Mouse (Mus musculus): ENCODE measurements around the gene Tshz2. TPM values are rescaled to one million over a fixed set of nuclear protein-coding genes. Genes with fewer than 3 reads are reported as not detected.

The Tshz2 gene
- polyA plus RNA-seq, 1 experiment from 2014 or later, result 22.8 TPM

GRCm38 (mm10) chr2:169636414-169636813 is 3.6 kb downstream of the Tshz2 start:
- H3K4me1 ChIP-seq (ENCODE audit: control insufficient read depth, insufficient read depth, low read length), result peaks cover 30% of the 10 kb centered on the region
- WGBS, result 75% methylated on average over 4 of the region's 4 CpGs
- H3K4me3 ChIP-seq (ENCODE audit: low read depth, low read length), result peak overlapping the region; percentile 67
- no peaks in the 10 kb centered on the region for H3K36me3 ChIP-seq (ENCODE audit: control insufficient read depth, insufficient read depth, low read length)
- H3K4me2 ChIP-seq (ENCODE audit: low read length), result peak overlapping the region; percentile 85
- H3K9ac ChIP-seq (ENCODE audit: low read depth, low read length), result peak overlapping the region; percentile 5; the same call in 1 of the 2 replicates
- no peaks in the 10 kb centered on the region for H3K27me3 ChIP-seq (ENCODE audit: control insufficient read depth, insufficient read depth, low read depth, low read length)
- no peak overlapping the region for H3K27ac ChIP-seq (ENCODE audit: low read length)
- no peak for ATAC-seq
- no peaks in the 10 kb centered on the region for H3K9me3 ChIP-seq (replicated peaks; ENCODE audit: control insufficient read depth, low read length, poor library complexity, severe bottlenecking)

GRCm38 (mm10) chr2:169641547-169641946 is 8.7 kb downstream of the Tshz2 start:
- no peak overlapping the region for H3K4me3 ChIP-seq (ENCODE audit: low read depth, low read length)
- 0 out of 2 replicates have a peak overlapping the region, but pooled peaks have one; percentile 14 for H3K9ac ChIP-seq (ENCODE audit: low read depth, low read length)
- peaks cover 19% of the 10 kb centered on the region for H3K4me1 ChIP-seq (ENCODE audit: control insufficient read depth, insufficient read depth, low read length)
- H3K27ac ChIP-seq (ENCODE audit: low read length), result no peak overlapping the region
- no peaks in the 10 kb centered on the region for H3K27me3 ChIP-seq (ENCODE audit: control insufficient read depth, insufficient read depth, low read depth, low read length)
- no peak for ATAC-seq
- H3K36me3 ChIP-seq (ENCODE audit: control insufficient read depth, insufficient read depth, low read length), result no peaks in the 10 kb centered on the region
- no peaks in the 10 kb centered on the region for H3K9me3 ChIP-seq (replicated peaks; ENCODE audit: control insufficient read depth, low read length, poor library complexity, severe bottlenecking)
- 59% methylated on average over 14 of the region's 14 CpGs for WGBS
- H3K4me2 ChIP-seq (ENCODE audit: low read length), result peak overlapping the region; percentile 35

GRCm38 (mm10) chr2:169642420-169642819 is 9.6 kb downstream of the Tshz2 start:
- H3K36me3 ChIP-seq (ENCODE audit: control insufficient read depth, insufficient read depth, low read length), result no peaks in the 10 kb centered on the region
- H3K4me3 ChIP-seq (ENCODE audit: low read depth, low read length), result no peak overlapping the region
- no peak for ATAC-seq
- no peak overlapping the region for H3K4me2 ChIP-seq (ENCODE audit: low read length)
- 86% methylated on average over 8 of the region's 8 CpGs for WGBS
- no peaks in the 10 kb centered on the region for H3K9me3 ChIP-seq (replicated peaks; ENCODE audit: control insufficient read depth, low read length, poor library complexity, severe bottlenecking)
- H3K9ac ChIP-seq (ENCODE audit: low read depth, low read length), result no peak overlapping the region
- H3K27ac ChIP-seq (ENCODE audit: low read length), result no peak overlapping the region
- peaks cover 15% of the 10 kb centered on the region for H3K4me1 ChIP-seq (ENCODE audit: control insufficient read depth, insufficient read depth, low read length)
- H3K27me3 ChIP-seq (ENCODE audit: control insufficient read depth, insufficient read depth, low read depth, low read length), result no peaks in the 10 kb centered on the region

- Histone ChIP-seq H3K36me3 (ENCODE audit: control insufficient read depth, insufficient read depth, low read length) (no peaks in the 10 kb centered on the region), H3K9me3 (replicated peaks; ENCODE audit: control insufficient read depth, low read length, poor library complexity, severe bottlenecking) (no peaks in the 10 kb centered on the region), H3K4me1 (ENCODE audit: control insufficient read depth, insufficient read depth, low read length) (no peaks in the 10 kb centered on the region), H3K4me2 (ENCODE audit: low read length) (no peak overlapping the region), H3K9ac (ENCODE audit: low read depth, low read length) (no peak overlapping the region), H3K4me3 (ENCODE audit: low read depth, low read length) (no peak overlapping the region), H3K27ac (ENCODE audit: low read length) (no peak overlapping the region), H3K27me3 (ENCODE audit: control insufficient read depth, insufficient read depth, low read depth, low read length) (no peaks in the 10 kb centered on the region)
- no peak for ATAC-seq
- 87% methylated on average over 7 of the region's 7 CpGs for WGBS
Observed at GRCm38 (mm10) chr2:169647091-169647490, 14.3 kb downstream of the Tshz2 start.

GRCm38 (mm10) chr2:169649262-169649885 is 16.6 kb downstream of the Tshz2 start:
- Histone ChIP-seq H3K27me3 (ENCODE audit: control insufficient read depth, insufficient read depth, low read depth, low read length) (no peaks in the 10 kb centered on the region), H3K9me3 (replicated peaks; ENCODE audit: control insufficient read depth, low read length, poor library complexity, severe bottlenecking) (no peaks in the 10 kb centered on the region), H3K36me3 (ENCODE audit: control insufficient read depth, insufficient read depth, low read length) (no peaks in the 10 kb centered on the region), H3K4me1 (ENCODE audit: control insufficient read depth, insufficient read depth, low read length) (no peaks in the 10 kb centered on the region), H3K4me2 (ENCODE audit: low read length) (no peak overlapping the region), H3K4me3 (ENCODE audit: low read depth, low read length) (no peak overlapping the region), H3K27ac (ENCODE audit: low read length) (no peak overlapping the region), H3K9ac (ENCODE audit: low read depth, low read length) (no peak overlapping the region)
- ATAC-seq, result no peak
- WGBS, result 79% methylated on average over 7 of the region's 7 CpGs

- H3K9ac ChIP-seq (ENCODE audit: low read depth, low read length), result no peak overlapping the region
- no peaks in the 10 kb centered on the region for H3K9me3 ChIP-seq (replicated peaks; ENCODE audit: control insufficient read depth, low read length, poor library complexity, severe bottlenecking)
- H3K36me3 ChIP-seq (ENCODE audit: control insufficient read depth, insufficient read depth, low read length), result no peaks in the 10 kb centered on the region
- no peak overlapping the region for H3K27ac ChIP-seq (ENCODE audit: low read length)
- H3K4me1 ChIP-seq (ENCODE audit: control insufficient read depth, insufficient read depth, low read length), result no peaks in the 10 kb centered on the region
- 92% methylated on average over 1 of the region's 1 CpGs for WGBS
- no peak overlapping the region for H3K4me2 ChIP-seq (ENCODE audit: low read length)
- H3K4me3 ChIP-seq (ENCODE audit: low read depth, low read length), result no peak overlapping the region
- no peak for ATAC-seq
- H3K27me3 ChIP-seq (ENCODE audit: control insufficient read depth, insufficient read depth, low read depth, low read length), result no peaks in the 10 kb centered on the region
Observed at GRCm38 (mm10) chr2:169653282-169653681, 20.5 kb downstream of the Tshz2 start.

- H3K4me2 ChIP-seq (ENCODE audit: low read length), result no peak overlapping the region
- H3K27me3 ChIP-seq (ENCODE audit: control insufficient read depth, insufficient read depth, low read depth, low read length), result no peaks in the 10 kb centered on the region
- no peak overlapping the region for H3K27ac ChIP-seq (ENCODE audit: low read length)
- no peak for ATAC-seq
- WGBS, result 67% methylated on average over 8 of the region's 8 CpGs
- H3K36me3 ChIP-seq (ENCODE audit: control insufficient read depth, insufficient read depth, low read length), result no peaks in the 10 kb centered on the region
- no peak overlapping the region for H3K9ac ChIP-seq (ENCODE audit: low read depth, low read length)
- H3K4me1 ChIP-seq (ENCODE audit: control insufficient read depth, insufficient read depth, low read length), result peaks cover 20% of the 10 kb centered on the region
- H3K4me3 ChIP-seq (ENCODE audit: low read depth, low read length), result no peak overlapping the region
- H3K9me3 ChIP-seq (replicated peaks; ENCODE audit: control insufficient read depth, low read length, poor library complexity, severe bottlenecking), result no peaks in the 10 kb centered on the region
Observed at GRCm38 (mm10) chr2:169663792-169664191, 31.0 kb downstream of the Tshz2 start.

- ATAC-seq, result no peak
- no peaks in the 10 kb centered on the region for H3K9me3 ChIP-seq (replicated peaks; ENCODE audit: control insufficient read depth, low read length, poor library complexity, severe bottlenecking)
- no peak overlapping the region for H3K4me3 ChIP-seq (ENCODE audit: low read depth, low read length)
- no peak overlapping the region for H3K9ac ChIP-seq (ENCODE audit: low read depth, low read length)
- peaks cover 7% of the 10 kb centered on the region for H3K4me1 ChIP-seq (ENCODE audit: control insufficient read depth, insufficient read depth, low read length)
- no peak overlapping the region for H3K4me2 ChIP-seq (ENCODE audit: low read length)
- H3K36me3 ChIP-seq (ENCODE audit: control insufficient read depth, insufficient read depth, low read length), result no peaks in the 10 kb centered on the region
- H3K27ac ChIP-seq (ENCODE audit: low read length), result no peak overlapping the region
- no peaks in the 10 kb centered on the region for H3K27me3 ChIP-seq (ENCODE audit: control insufficient read depth, insufficient read depth, low read depth, low read length)
- WGBS, result 92% methylated on average over 7 of the region's 7 CpGs
Observed at GRCm38 (mm10) chr2:169671264-169671663, 38.5 kb downstream of the Tshz2 start.

GRCm38 (mm10) chr2:169673786-169674185 is 41.0 kb downstream of the Tshz2 start:
- no peak overlapping the region for H3K9ac ChIP-seq (ENCODE audit: low read depth, low read length)
- WGBS, result 73% methylated on average over 6 of the region's 6 CpGs
- H3K4me2 ChIP-seq (ENCODE audit: low read length), result no peak overlapping the region
- H3K27ac ChIP-seq (ENCODE audit: low read length), result no peak overlapping the region
- no peaks in the 10 kb centered on the region for H3K36me3 ChIP-seq (ENCODE audit: control insufficient read depth, insufficient read depth, low read length)
- H3K4me1 ChIP-seq (ENCODE audit: control insufficient read depth, insufficient read depth, low read length), result peaks cover under 1% of the 10 kb centered on the region
- no peaks in the 10 kb centered on the region for H3K27me3 ChIP-seq (ENCODE audit: control insufficient read depth, insufficient read depth, low read depth, low read length)
- no peak overlapping the region for H3K4me3 ChIP-seq (ENCODE audit: low read depth, low read length)
- ATAC-seq, result no peak
- no peaks in the 10 kb centered on the region for H3K9me3 ChIP-seq (replicated peaks; ENCODE audit: control insufficient read depth, low read length, poor library complexity, severe bottlenecking)
